Comparison of ENCODE assay signal across 13 mouse cellular contexts in the genomic region with DNA sequence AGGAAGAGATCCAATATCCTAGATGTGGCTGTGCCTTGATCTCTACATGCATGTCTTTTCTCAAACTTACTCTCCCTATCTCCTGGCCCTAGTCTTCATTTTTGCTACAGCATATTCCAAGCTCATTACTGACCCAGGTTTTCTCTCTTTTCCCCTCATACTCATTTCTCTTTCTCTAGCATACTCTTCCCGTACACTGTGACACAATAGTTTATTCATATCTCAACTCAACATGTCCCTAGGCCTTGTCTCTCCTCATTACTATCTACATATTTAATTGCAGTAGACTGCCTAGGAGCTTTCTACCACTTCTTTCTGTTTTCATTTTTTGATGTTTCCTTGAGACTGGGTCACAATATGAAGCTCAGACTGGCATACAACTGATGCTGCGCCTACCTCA.
"Had no signal": no experiment of that assay in that cellular context is flagged by ENCODE, and none has a peak within 500 bp of the region (broad histone marks: within the 10 kb centered on the region; RNA-seq: fewer than 3 reads in every experiment).

No protein-coding gene starts in this region.

- H3K9me3 ChIP-seq: liver, embryonic 12.5 days; lung, embryonic 15.5 days; midbrain, embryonic 13.5 days; neural tube, embryonic 15.5 days; stomach, embryonic 15.5 days had no signal

- H3K4me1 ChIP-seq: lung, embryonic 15.5 days; midbrain, embryonic 13.5 days; neural tube, embryonic 15.5 days; stomach, embryonic 15.5 days had no signal

- H3K36me3 ChIP-seq: liver, embryonic 12.5 days; lung, embryonic 15.5 days; midbrain, embryonic 13.5 days; neural tube, embryonic 15.5 days; stomach, embryonic 15.5 days had no signal

- H3K9ac ChIP-seq: liver, embryonic 12.5 days; liver, postnatal 0 days; lung, embryonic 15.5 days; midbrain, embryonic 13.5 days; neural tube, embryonic 15.5 days; stomach, embryonic 15.5 days had no signal

- ATAC-seq: liver, embryonic 12.5 days; liver, postnatal 0 days; midbrain, embryonic 13.5 days had no signal

- DNase-seq: kidney, adult 11 months; kidney, postnatal 10 days; kidney, postnatal 4 days; left cerebral cortex, postnatal 4 days; liver, postnatal 0 days; lung, postnatal 14 days; thymus, postnatal 4 days had no signal

- H3K27me3 ChIP-seq: liver, embryonic 12.5 days; lung, embryonic 15.5 days; midbrain, embryonic 13.5 days; neural tube, embryonic 15.5 days; stomach, embryonic 15.5 days had no signal

- H3K27ac ChIP-seq: layer of hippocampus, adult 2 months; lung, embryonic 15.5 days; midbrain, embryonic 13.5 days; neural tube, embryonic 15.5 days; stomach, embryonic 15.5 days had no signal

- H3K4me2 ChIP-seq: liver, embryonic 12.5 days; lung, embryonic 15.5 days; midbrain, embryonic 13.5 days; neural tube, embryonic 15.5 days; stomach, embryonic 15.5 days had no signal

- H3K4me3 ChIP-seq: layer of hippocampus, adult 2 months; liver, embryonic 12.5 days; lung, embryonic 15.5 days; midbrain, embryonic 13.5 days; neural tube, embryonic 15.5 days; stomach, embryonic 15.5 days had no signal
